Mouse (Mus musculus) heart, postnatal 36 days (tissue): ENCODE results near the gene Tifa. TPM values are rescaled to one million over a fixed set of nuclear protein-coding genes. Genes with fewer than 3 reads are reported as not detected.

Source experiments
- DNase-seq, 2 experiments: peaks; one replicate each; pipeline ENCODE4 v3.0.0; 2021 to 2022
- intact Hi-C: fragments of 180-260 bp; cut with DNase I; formaldehyde crosslinking; loops from one replicate; pipeline ENCODE4 v1.15.1; 2025
- total RNA-seq, 2 experiments: library from RNA; stranded (reverse); gene quantifications; 2 replicates each; pipeline ENCODE4 v1.2.3; 2021

The Tifa gene
- total RNA-seq: 1 to 10 TPM; 2.9 to 3.1 TPM

DNA sequence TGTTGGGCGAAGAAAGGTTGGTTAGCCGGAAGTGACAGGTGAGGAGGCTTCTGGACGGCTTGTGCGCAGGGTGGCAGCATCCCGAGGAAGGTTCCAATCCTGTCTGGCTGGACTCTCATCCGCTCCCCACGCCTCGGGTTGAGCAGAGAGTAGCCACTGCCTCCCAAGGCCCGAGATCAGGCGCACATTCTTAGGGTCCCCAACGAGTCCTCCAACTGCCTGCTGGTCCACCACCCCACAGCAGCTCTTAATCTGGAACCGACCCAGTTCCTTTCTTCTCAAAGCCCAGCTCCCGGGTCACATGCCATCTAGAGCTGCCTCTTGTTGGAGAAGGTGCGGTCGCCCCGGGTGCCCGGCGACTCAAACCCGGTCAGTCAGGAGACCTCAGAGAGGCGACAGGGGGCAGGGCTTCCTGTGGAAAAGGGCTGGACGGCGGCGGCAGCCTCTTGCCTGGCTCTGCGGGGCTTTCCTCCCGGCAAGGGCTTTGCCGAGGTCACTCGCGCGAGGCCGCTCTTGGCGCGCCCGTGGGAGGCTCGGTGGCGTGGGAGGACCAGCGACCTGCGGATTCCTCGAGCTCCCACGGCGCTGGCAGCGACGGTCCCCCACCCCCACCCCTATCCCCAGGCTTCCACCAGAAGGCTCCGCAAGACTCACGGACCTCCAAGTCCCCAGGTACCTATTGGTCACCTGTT lies at the start of gene Tifa:
Gene Tifa (plus strand): TSS at position 306 of the 692 bp plus-strand sequence.
- intact Hi-C loops: loop anchor here (5.0 kb wide), 2 partner anchors 48 to 108 kb away; partner anchors contain the start of genes Ap1ar and Fam241a
- DNase-seq: peak; percentile 72 to 77

DNA sequence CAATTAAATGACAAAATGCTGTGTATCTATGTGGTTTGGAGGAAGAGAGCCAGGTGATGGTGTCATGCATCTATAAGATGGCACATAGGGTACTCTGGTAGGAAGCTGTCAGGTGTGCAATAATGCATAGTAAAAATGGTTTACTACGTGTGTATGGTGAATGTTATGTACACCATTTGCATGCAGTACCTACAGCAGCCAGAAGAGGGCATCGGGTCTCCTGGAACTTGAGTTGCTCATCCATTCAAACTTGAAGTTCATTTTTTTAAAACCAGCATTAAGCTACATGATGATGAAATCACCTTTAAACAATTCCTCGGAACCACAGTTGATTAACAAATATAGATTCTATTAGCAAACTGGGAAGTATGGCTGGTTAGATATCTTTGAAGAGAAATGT lies 48.1 kb upstream of the Tifa start:
- intact Hi-C loops: no loop called here
- DNase-seq: no peak

DNA sequence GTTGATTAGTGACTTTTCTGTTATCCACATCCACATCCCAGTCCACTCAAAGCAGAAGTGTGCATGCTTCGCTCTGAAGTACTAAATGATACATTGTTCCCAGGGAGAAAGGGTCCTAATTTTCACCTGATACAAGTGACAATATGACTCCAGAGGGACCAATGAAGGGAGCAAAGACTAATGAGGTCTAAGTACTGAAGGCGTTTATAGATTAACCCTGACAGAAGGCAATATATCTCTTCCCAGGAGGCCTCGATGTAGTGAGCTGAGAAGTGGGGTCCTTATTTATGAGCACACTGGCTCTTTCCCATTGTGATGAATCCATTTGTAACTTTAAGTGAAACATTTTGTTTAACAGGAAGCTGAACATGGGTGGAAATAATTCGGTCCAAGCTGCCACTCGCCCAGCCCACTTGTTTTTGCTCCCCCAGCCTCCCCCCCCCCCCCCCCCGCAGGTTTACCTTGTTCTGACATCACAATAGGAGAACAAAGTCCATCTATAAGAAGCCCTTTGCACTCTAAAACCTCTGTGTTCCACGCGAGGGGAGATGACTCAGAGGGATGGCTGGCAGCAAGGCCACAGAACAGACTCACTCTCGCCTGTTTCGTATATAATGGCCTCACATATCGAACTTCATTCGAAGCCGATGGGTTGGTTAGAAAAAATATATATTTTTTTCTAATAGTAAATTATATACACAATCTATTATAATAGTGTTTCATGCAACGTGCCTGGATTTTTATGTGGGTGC lies 45.8 kb upstream of the Tifa start:
- intact Hi-C loops: no loop called here
- no peak for DNase-seq

DNA sequence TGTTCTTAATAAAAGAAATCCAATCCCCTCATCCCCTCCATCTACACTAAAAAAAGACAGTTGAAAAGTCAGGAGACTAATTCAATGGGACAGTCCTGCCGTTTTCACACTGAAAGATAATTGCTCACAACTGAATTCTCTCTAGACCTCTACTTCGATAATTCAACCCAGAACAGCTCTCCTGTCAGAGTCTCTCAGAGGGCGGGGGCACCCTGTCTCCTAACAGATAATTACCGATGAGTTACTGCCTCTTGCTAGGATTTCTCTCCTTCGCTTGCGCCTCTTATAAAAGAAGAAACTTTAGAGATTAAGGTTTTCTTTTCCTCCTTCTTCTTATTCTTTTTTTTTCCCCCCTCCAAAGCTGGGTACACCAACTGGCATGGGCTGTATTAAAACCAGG lies 44.1 kb upstream of the Tifa start:
- no peak for DNase-seq
- intact Hi-C loops: no loop called here

DNA sequence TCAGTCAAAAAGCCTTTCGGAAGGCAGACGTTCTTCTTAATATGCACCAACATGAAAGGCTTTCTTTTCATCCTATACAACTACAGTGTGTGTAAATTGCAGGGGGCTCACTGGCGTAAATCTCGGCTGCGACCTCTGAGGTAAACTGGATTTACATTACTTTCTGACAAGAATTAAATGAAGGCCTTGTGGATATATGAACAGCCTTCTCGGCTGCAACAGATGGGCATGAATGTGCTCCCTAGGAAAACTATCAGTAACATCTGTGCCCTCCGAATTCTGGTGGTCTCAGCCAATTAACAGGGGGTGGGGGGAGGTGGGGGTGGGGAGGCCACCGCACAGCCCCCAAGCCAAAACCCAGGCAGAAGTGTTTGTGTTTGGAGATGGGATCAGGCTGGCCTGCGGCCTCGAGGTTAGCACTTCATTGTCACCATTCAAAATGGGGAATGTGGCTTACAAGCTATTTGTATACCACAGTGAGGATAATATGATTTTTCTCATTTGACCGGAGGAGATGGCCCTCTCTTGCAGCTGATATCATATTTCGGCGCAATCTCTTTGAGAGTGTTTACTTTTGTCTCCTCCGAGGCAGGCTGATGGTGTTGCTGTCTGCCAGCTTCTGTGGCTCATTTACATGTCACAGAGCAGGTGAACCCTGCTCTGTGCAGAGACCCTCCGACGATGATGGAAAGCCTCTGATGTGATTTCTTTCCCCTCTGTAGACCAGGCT lies 43.5 kb upstream of the Tifa start:
- no peak for DNase-seq
- intact Hi-C loops: no loop called here

DNA sequence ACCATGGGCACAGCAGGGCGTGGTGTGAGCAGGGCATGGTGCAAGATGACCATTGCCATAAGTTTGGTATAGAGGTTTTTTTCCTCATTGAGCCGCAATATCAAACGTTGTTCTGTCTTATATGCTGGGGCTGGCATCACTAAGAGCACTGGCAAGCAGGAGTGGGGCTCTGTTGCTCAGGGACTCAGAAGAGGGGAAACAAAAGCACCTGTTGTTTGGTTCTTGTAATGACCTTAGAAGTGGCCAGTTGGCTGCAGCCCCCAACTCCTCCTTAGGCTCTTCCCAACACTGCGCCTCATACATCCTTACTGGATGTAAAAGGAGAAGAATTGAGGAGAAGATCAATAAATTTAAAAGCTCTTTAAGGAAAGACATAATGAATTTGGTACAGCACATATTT lies 41.0 kb upstream of the Tifa start:
- DNase-seq: no peak
- intact Hi-C loops: no loop called here

DNA sequence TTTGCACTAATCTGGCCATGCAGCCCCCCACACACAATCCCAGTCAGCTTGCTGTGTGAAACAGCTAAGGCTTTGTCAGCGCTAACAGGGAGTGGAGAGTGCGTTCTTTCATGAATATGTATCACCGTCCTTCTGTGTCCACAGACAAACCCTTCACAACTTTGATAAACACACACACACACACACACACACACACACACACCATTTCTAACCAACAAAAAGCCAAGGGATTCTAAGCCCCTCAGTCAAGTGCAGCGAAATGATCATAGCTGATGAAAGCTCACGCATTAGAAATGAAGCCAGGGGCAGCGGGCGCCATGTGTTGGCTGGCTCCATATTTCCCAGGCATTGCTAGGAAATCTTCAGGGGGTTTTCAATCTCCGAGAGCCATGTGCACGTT lies 40.3 kb upstream of the Tifa start:
- DNase-seq: no peak
- intact Hi-C loops: no loop called here

DNA sequence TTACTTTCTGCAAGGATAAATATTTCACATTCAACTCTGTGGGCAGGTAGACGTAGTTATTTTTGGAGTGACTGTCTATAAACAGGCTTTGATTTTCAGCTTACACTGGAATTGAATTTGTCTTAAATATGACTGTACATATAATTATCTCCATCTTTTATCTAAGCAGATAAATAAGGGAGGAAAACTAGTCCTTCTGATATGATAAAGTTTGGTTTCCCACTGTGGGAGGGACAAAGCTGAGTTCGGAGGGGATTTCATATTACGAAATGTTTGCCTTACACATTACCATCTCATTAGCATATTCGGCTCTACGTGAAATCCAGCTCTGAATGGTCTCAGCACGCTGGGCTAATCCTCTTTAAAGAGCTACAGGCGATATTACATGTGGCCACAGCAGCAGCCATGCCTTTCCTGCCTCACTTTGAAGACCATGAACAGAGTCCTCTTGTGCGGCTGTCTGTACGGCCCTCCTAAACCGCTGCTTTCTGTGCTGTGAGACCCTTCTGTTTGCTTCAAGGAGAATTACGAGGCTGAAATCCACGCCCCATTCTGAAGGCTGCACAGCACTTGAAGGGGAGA lies 39.5 kb upstream of the Tifa start:
- intact Hi-C loops: no loop called here
- no peak for DNase-seq

DNA sequence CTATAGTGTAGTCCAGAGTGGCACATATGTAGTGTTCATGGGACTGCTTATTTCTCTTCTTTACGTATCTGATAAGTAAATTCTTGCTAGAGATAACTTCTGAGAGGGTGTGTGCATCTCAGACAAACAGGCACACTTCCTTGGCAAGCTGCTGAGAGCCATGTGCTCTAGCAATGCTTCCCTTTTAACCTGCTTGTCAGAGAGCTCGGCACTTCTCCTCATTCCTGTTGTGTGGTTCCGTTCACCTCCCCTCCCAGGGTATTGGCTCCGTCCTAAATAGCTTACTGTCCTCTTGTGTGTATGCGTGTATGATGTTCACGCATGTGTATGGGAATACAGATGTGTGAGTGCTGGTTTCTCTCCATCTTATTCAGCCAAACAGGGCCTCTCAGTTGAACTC lies 33.1 kb upstream of the Tifa start:
- intact Hi-C loops: no loop called here
- DNase-seq: no peak

DNA sequence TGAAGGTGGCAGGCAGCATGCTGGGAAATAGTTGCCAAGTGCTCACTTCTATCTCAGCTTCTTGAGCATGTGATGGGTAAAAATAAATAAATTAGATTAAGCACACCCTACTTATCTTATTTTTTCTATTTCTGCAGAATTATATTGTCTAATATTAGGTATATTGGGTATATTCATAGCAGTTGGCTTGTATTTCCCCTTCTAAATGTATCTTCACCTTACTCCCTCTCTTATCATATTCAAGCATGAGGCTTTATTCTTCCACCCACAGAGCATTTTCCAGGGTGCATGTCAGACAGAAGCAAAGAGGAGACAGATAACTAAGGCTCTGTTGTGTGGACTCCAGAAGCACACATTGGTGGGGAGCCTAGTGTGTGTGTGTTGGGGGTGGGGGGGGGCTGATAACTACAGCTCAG lies 31.7 kb upstream of the Tifa start:
- DNase-seq: no peak
- intact Hi-C loops: no loop called here

DNA sequence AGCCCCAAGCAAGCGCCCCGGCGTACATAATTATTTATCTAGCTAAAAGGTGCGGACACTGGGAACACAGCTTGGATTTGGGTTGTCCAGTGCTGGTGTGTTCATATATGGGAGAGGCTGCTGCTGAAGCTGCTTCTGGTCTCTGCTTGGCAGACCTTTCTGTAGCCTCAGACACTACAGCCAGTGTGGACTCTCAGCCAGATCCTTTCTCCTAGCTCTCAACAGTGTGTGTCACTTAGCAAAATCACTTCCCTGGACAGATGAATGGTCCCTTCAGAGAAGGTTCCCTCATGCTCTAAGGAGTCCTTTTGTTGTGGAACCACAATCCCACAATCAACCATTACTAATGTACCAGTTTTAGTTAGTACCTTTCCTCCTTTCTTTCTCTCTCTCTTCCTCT lies 30.8 kb upstream of the Tifa start:
- DNase-seq: no peak
- intact Hi-C loops: no loop called here

DNA sequence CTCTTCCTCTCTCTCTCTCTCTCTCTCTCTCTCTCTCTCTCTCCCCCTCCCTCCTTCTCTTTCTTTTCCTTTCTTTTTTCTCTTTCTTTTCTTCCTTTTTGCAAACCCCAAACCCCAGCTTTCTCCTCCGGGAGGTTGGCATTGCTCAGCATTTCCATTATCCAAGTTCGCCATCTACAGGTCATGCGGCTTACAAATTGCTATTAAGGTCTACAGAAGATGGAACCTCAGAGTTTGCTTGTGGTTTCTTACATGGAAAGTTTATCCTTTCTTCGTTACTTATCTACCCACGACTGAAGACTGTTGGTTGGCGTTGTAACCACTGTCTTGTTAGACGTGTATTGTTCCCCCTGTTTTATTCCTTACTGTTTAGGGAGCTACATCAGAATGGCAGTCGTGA lies 30.4 kb upstream of the Tifa start:
- intact Hi-C loops: no loop called here
- DNase-seq: no peak

DNA sequence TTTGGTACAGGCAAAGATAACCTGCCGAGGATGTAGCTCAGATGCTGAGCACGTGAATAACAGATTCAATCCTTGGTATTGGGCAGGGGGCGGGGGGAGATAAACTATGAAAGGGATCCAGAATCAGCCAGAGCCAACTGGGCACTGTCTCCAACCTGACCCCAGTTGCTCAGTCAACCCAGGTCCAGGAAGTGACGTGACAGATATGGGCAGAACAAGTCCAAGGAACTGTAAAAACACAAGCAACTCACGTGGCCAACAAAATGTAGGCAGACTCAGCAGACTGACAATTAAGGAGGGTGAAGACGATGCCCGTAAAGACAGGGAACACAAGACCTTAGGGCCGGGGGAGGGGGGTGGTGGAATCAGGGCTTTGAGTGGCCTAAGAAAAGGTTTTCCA lies 27.2 kb upstream of the Tifa start:
- intact Hi-C loops: loop anchor here (2.0 to 5.0 kb wide), 3 partner anchors 138 to 190 kb away; no protein-coding TSS in a partner anchor
- DNase-seq: no peak

DNA sequence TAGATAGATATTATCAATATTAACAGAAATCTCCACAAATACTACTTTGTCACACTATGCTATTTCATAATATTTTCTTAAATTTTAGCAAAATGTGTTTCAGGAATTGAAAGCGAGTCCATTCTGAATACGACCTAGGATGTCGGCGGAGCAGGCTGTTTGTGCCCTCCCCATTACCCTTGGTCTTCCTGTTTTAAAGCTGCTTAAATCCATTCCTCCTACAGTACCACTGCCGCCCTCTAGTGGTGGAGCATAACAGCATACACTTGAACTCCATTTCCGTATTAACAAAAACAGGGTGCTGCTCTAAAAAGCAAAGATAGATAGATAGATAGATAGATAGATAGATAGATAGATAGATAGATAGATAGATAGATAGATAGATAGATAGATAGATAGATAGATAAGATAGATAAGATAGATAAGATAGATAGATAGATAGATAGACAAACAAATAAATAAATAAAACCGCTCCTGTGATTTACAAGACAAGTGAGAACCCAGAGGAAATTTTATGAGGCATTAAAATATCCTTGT lies 26.5 kb upstream of the Tifa start:
- intact Hi-C loops: loop anchor here (2.0 to 5.0 kb wide), 3 partner anchors 138 to 191 kb away; no protein-coding TSS in a partner anchor
- DNase-seq: peak; percentile 80 to 81

DNA sequence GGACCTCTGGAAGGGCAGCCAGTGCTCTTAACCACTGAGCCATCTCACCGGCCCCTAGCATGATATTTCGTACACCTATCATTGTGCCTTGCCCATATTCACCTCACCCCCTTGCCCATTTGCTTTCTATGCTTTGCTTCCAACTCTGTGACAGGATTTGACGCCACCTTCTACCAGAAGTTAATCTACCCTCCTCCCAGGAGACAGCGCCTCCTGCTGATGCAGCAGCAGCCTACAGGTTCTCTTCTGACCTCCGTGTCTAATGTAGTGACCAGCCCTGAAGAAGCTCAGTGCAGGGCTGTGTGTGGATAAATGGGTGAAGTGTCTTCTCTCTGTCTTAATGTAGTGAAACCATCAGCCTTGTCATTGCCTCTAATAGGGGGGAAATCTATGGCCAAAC lies 25.1 kb upstream of the Tifa start:
- DNase-seq: no peak
- intact Hi-C loops: loop anchor here (5.0 kb wide), 2 partner anchors 183 to 192 kb away; no protein-coding TSS in a partner anchor

DNA sequence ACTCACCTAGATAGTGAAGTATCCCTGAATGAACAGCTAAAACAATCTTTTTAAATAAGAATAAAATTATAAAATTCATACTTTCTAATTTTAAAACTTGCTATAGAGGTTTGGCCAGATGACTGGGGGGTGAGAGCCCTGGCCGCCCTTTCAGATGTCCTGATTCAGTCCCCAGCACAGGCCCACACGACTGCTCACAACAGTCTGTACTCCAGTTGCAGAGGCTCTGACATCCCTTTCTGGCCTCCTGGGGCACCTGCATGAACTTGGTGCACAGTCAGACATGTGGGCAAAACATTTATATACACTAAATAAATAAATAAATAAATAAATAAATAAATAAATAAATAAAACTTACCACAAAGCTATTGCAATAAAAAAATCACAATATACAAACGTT lies 23.6 kb upstream of the Tifa start:
- no peak for DNase-seq
- intact Hi-C loops: loop anchor here (5.0 kb wide), 1 partner anchor 71 kb away; the partner anchor contains the start of gene Ap1ar

DNA sequence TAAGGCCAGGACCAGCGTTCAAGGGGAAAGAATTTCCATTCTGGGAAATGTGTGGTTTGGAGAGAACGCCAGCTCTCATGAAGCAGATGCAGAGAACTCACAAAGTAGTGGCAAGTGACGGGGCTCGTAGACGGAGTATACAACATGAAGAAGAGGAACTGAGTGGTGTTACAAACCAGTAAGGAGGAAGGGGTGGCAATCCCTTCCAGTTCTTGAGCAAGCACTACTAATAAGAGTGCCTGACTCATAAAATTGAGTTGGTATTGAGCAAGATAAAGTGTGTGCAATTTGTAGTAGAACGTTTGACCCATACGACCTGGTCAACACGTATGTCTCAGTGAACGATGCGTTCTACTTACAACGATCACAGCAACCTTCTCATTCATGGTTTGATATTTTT lies 20.5 kb upstream of the Tifa start:
- intact Hi-C loops: loop anchor here (5.0 kb wide), 1 partner anchor 68 kb away; the partner anchor contains the start of gene Ap1ar
- DNase-seq: no peak

DNA sequence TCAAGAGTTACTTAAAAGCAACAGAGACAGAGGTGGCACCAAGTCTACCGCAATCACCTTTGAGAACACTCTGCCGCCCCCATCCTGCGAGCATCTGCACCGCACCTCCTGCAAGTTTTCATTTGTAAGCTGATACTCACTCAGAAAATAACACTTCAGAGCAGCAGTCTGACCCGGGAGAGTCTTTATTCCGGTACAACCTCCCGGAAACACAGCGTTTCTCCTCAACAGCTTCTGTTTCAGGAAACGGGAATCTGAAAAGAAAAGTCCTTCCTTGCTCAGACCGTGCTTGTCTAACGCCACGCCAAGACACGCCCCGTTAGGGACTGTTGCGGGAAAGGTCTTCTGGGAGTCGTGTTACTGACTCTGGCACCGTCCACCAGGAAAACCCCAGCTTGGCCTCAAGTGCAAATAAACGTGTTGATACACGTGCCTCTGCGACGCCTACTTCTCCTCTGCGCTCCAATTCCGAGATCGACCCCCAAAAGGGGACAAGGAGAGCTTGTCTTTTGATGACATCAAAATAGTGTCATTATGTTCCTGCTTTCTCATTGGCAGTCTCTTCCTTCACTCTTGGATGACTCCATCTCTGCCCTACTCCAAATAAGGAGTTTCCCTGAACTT lies 9.5 kb upstream of the Tifa start, which contains the start of gene Alpk1:
Gene Alpk1 (minus strand): TSS at position 507 of the 624 bp plus-strand sequence.
- intact Hi-C loops: loop anchor here (5.0 kb wide), 1 partner anchor 52 kb away; no protein-coding TSS in a partner anchor
- peak; percentile 74 to 85 for DNase-seq

DNA sequence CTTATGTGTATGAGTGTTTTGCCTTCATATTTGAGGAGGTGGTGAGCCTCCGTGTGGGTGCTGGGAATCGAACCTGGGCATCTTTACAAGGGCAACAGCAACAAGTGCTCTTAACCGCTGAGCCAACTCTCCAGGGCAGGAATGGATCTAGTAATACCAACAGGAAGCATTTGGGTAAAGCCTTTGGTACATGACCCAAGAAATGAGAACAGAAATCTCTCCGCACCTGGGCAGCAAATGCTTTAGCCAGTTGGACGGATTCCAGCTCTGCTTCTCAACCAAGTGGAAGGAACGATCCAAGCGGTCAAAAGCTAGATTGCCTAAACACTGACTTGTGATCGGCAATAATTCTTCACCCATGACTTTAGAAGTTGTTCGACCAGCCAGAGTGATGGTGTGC lies 8.7 kb upstream of the Tifa start:
- DNase-seq: no peak
- intact Hi-C loops: loop anchor here (5.0 kb wide), 1 partner anchor 51 kb away; no protein-coding TSS in a partner anchor

DNA sequence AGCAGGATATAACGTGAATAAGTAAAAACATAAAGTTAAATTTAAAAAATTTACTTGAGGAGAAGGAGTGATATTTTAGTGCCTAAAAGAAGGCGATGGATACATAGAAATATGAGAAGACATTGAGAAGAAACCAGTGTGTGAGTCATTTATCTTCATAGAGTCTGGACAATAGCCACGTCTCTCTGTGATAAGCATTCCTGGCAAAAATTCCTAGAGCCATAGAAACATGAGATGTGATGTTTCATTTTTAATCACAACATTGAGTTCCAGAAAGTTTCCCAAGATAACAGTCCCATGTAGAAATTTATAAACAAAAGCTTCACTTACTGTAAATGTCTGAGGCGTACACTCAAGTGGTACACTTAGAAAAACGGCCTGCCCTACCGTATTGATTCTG lies 6.7 kb upstream of the Tifa start:
- intact Hi-C loops: loop anchor here (5.0 kb wide), 1 partner anchor 49 kb away; no protein-coding TSS in a partner anchor

More for the DNA sequence above, 6.7 kb upstream of the Tifa start:
- DNase-seq: no peak
